Mouse (Mus musculus) right cerebral cortex, postnatal 14 days (tissue): ENCODE data around the gene Zranb1.

Source experiments
- DNase-seq: peaks from one replicate; pipeline ENCODE4 v3.0.0; 2022

The Zranb1 gene

DNA sequence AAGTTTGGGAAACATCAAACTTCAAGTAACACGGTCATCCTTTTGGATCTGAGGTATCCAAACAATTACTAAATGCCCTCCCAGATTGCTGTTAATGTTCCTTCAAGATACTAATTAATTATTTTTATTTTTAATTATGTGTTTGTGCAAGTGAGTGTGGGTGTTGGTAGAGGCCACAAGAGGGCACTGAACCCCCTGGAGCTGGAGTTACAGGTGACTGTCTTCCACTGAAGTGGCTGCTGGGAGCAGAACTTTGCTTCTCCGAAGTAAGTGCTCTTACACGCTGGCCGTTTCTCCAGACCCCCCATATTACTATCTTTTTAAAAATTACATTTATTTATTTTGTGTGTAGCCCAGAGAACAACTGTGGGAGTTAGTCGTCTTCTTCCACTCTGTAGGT is 887 bp upstream of the Zranb1 start:
- DNase-seq, result no peak

DNA sequence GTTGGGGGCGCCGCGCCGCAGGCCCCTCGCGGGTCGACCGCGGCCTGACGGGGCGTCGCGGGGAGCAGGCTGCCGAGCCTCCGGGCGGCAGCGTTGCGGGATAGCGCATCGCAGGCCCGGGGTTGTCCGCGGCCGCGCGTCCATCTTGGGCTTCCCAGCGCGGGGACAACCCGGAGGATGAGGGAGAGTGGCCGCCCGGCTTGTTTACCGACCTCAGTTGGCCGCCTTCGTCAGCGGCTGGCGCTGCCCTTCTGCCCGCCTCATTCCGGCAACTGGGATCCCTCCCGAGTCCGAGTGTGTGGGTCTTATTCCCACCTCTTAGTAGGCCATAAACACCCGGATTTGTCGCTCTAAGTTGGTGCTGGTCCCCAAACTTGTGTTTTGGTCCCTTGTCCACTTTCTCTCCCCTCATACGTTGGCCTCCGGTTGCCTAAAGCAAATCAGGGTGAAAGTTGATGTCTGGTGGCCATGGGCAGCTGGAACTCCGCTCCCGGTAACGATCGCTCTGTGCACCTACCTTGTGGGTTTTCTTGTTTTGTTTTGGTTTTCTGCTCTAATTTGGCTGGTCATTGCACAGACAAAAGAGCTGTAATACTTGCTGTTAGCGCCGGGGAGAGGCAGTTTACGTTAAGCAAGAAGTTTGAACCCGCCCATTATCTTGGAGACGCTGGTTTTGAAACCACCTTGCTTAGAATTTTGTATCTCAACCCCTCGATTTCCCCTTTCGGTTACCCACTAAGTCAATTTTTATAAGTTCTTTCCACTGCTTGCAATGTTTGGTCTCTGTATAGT is 814 bp downstream of the Zranb1 start:
- DNase-seq, result peak; percentile 44

- no peak for DNase-seq
These were observed 2.4 kb downstream of the Zranb1 start for GRCm38 (mm10) chr7:132933331-132933730.

DNA sequence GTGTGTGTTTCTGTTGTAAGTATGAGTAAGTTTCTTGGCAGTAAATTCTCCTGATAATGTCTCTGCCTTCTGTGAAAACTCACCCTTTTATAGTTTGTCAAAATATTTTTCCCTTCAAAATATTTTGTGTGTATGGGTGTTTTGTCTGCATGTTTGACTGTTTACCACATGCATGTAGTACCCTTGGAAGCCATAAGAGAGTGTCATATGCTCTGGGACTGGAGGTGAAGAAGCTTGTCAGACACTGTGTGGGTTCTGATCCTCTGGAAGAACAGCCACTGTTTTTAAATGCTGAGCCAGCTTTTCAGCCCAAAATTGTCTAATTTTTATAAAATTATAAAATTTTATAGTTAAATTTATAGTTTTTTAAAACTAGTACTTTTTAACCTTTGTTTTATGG is 3.8 kb downstream of the Zranb1 start:
- no peak for DNase-seq

DNA sequence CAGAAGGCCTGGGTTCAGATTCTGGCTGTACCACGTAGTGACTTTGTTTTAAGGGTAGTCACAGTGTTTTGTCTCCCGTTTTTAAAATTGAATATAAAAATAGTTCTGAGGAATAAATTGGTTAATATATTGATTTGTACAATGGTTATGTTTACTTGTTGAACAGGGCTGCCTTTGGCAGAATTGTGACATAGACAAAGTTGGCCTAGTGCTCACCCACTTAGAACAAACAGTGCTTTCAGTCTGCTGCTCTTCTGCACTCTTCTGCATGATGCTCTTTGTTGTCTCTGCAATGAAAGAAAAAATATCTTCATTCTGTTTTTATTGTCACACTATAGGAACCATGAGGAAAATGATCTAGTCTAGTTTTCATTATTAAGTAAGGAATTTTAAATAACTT is 8.2 kb downstream of the Zranb1 start:
- no peak for DNase-seq

DNA sequence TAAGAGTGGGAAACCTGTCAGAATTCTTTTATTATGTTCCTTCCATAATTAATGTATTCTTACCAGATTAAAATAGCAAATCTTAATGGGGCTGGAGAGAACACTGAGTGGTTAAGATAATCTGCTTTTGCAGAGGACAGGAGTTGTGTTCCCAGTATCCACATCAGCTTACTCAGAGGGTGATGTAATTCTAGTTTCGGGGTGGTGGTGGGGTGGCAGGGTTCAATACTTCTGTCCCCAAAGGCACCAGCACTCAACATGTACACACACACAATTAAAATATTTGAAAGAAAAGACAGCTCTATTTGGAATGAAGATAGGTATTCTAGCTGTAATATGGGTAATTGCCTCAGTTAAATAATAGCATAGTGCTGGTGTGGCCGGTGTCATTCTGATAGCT is 9.6 kb downstream of the Zranb1 start:
- no peak for DNase-seq

DNA sequence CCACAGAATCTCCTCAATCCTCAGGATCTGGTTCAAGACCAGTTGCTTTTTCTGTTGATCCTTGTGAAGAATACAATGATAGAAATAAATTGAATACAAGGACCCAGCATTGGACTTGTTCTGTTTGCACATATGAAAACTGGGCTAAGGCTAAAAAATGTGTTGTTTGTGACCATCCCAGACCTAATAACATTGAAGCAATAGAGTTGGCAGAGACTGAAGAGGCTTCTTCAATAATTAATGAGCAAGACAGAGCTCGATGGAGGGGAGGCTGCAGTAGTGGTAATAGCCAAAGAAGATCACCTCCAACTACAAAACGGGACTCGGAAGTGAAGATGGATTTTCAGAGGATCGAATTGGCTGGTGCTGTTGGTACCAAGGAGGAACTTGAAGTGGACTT is 19.0 kb downstream of the Zranb1 start:
- no peak for DNase-seq

- DNase-seq, result no peak
These were observed 19.7 kb downstream of the Zranb1 start for GRCm38 (mm10) chr7:132950613-132951012.

DNA sequence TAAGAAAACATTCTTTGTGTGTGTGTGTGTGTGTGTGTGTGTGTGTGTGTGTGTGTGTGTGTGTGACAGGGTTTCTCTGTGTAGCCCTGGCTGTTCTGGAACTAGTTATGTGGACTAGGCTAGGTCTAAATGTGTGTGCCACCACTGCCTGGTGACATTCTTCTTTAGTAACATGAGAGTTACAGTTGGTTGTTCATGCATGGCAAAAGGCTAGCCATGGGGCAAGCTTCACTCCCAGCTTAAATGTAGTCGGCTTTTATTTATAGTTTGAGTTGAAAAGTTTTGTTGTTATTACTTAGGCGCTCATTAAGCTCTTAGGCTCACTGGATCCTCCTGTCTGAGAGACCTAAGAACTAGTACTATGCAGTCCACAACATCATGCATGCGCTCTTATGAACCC is 33.5 kb downstream of the Zranb1 start:
- DNase-seq, result no peak

DNA sequence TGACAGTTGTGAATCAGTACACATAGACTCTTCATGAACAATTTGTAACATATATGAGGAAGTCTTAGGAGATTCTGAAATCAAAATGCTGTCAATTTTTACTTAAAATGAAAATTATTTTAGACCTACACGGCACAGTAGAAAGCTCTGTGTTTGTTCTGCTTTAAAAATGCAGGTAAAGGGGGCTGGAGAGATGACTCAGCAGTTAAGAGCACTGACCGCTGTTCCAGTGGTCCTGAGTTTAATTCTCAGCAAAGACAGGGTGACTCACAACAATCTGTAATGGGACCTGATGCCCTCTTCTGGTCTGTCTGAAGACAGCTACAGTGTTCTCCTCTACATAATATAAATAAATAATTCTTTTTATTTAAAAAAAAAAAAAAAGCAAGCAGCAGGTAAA is 34.8 kb downstream of the Zranb1 start:
- no peak for DNase-seq

DNA sequence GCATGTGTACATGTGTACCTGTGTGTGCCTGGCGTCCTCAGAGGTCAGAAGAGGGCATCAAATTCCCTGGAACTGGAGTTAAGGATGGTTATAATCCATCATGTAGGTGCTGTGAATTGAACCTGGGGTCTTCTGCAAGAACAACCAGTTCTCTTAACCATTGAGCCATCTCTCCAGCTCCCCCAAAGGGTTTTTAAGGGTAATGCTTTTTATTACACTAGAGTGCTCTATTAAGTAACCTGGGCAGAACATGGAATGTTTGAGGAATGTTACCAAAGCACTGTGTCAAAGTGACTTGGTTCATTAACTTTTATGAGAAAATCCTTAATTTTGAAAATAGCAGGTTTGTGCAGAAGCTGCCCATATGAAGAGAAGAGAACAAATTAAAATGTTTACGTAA is 41.1 kb downstream of the Zranb1 start:
- no peak for DNase-seq

DNA sequence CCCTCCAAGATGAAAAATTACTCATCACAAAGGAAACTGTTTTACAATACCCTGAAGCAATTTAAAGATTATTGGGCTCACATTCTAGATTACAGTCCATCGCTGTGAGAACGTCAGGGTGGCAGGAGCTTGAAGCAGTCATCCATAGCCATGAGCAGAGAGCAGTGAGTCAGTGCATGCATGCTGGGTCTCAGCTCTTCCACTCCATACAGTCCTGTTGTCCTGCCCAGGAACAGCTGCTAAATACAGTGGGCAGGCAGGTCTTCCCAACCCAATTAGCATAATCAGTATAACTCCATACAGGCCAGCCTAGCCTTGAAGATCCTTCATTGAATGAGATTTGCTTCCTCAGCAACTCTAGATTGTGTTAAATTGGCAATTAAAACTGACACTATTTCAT is 45.1 kb downstream of the Zranb1 start:
- no peak for DNase-seq

- DNase-seq, result no peak
These were observed 47.0 kb downstream of the Zranb1 start for GRCm38 (mm10) chr7:132977981-132978380.

DNA sequence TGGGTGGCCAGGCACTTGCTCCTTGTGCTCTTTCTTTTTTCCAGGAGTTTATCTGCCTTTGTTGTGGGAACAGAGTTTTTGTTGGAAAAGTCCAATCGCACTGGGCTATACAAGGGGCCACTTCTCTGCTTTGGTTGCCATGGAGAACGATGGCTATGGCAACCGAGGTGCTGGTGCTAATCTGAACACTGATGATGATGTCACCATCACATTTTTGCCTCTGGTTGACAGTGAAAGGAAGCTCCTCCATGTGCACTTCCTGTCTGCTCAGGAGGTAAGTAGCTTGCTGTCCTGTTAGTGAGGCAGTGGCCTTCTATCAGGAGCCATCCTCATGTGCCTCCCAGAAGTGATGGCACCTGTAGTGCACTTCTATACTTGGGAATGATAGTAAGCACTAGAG is 51.7 kb downstream of the Zranb1 start:
- no peak for DNase-seq

DNA sequence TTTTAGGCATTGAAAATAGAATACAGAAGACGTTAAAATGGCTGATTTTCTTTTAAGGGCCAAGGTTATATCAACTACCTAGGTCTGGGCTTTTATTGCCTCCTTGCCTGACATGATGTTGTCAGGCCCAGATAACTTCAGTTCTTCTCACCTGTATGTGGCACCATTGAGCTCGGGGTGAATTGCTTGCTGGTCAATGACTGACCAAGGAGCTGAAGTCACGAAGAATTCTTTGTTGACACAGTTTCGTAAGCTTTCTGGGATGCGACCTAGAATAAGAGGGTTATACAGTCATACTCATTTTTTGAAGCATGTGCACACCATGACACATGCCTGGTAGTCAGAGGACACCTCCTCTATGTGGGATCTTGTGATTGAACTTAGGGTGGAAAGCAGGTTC is 58.9 kb downstream of the Zranb1 start:
- no peak for DNase-seq

GRCm38 (mm10) chr7:132991240-132991900 is 60.4 kb downstream of the Zranb1 start:
- no peak for DNase-seq

GRCm38 (mm10) chr7:132992967-132993615 is 62.1 kb downstream of the Zranb1 start:
- no peak for DNase-seq

- DNase-seq, result no peak
These were observed 63.2 kb downstream of the Zranb1 start for GRCm38 (mm10) chr7:132994120-132994519.

- DNase-seq, result no peak
These were observed 63.8 kb downstream of the Zranb1 start for GRCm38 (mm10) chr7:132994628-132995191.

GRCm38 (mm10) chr7:132996391-132996790 is 65.4 kb downstream of the Zranb1 start:
- no peak for DNase-seq

- no peak for DNase-seq
These were observed 67.7 kb downstream of the Zranb1 start for GRCm38 (mm10) chr7:132998639-132999038.

- DNase-seq, result no peak
These were observed 68.1 kb downstream of the Zranb1 start for GRCm38 (mm10) chr7:132999061-132999460.

DNA sequence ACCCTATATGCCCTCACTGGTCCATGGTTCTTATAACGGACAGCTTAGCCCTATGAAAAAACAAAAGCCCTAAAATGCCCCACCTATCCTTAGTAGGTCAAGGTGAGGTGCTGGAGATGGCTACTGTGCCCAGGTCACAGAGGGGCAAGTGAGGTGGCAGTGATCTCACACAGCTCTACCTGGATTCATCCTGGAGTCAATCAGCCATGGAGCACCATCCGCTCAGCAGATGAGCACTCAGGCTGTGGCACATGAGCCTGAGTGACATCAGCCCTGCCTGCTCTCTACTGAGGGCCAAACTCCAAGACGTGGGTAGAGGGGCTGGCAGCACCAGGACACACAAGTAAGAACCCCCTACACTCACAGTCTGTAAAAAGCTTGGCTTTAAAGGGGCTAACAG is 70.4 kb downstream of the Zranb1 start:
- DNase-seq, result no peak

DNA sequence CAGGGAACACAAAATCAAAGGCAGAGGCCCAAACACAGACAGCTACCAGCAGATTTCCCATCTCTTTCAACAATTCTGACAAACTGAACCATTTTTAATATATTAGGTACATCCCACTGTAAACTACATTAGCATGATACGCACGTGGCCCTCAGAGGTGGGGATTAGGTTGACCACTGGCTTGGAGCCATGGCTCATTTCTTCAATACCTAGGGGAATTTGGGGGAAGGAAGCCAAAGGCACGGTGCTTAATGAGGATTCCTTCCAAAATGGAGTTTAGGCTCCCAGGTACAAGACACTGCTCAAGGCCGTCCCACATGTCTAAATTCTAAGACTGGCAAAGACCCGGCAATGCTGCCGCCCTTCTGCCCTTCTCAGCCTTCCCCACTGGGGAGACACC is 71.3 kb downstream of the Zranb1 start:
- DNase-seq, result no peak
